Mouse (Mus musculus) kidney, postnatal 4 days (tissue): ENCODE measurements at regions not wholly inside any gene's neighbourhood (a gene's known extent, or its start where the extent isn't known, plus 50 kb on each side); places are given as distances from the start of the nearest gene placed in this dataset.

ENCODE experiments used
- DNase-seq, 2 experiments: peaks; one replicate each; pipeline ENCODE4 v3.0.0; 2021; ENCODE audit warnings: mixed read lengths in 2 of 2

DNA sequence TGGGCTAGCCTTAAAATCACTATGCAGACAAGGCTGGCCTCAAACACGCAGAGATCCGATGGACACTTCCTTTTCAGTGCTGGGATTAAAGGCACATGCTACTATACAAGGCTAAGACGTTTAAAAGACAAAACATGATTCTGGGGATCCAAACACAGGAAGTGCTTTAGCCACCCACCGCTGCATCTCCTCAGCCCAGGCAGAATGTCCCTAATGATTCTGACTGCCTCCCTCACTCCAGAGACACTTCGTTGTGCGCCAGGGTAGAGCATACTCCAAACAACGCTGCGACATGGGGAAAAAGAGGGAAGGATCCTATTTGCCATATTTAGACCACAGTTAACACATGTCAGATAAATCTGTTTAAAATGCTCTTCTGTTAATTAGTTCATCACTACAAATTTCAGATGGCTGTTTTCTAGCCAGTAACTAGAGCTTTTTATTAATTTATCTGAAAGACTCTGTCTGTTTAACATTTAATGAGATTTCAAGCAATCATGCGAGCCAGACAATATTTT, 443.5 kb downstream of the Kif2b start:
- no peak for DNase-seq

DNA sequence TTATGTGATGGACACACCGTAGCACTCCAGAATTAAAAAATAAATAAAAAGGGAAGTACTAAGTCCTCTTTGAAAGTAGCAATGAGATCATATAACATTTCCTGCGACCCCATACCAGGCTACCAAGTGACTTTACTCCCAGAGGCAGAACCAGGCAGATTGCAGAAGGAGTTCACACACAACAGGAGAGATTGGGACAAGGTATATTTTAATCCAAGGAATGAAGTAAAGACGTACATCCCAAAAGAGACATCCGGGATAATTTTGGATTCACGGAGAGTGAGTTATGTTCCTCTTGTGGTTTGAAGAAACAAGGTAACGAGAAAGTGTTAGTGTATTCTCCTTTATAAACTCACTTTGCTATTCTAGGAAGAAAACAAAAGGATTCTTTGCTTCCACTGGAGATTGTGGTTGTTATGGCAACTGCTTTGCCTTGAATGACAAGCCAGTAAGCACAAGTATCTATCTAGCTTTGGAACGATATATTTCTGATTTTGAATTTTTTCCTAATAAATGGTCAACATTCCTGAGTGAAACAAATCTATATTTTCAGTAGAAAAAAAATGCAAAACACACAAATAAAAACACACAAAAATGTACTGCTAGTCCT, 444.5 kb downstream of the Kif2b start:
- no peak for DNase-seq

DNA sequence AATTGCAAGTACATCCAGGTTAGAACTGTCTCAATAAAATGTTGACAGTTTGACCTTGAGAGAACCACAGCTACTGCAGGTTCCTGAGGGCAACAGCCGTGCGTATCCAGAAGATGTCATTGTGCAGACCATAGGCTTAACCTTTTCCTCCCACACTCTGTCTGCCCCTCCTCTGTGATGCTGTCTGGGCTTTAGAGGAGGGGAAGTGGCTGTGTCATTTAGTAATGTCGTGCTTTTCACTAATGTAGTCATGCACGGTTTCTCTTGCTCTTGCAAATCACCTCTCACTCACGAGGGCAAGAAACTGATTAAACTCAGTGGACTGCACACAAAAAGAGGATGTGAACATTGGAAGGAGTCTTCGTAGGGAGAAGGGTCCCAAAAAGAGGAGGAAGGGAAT, 443.8 kb upstream of the Tom1l1 start:
- DNase-seq, result peak; percentile 3 to 9

DNA sequence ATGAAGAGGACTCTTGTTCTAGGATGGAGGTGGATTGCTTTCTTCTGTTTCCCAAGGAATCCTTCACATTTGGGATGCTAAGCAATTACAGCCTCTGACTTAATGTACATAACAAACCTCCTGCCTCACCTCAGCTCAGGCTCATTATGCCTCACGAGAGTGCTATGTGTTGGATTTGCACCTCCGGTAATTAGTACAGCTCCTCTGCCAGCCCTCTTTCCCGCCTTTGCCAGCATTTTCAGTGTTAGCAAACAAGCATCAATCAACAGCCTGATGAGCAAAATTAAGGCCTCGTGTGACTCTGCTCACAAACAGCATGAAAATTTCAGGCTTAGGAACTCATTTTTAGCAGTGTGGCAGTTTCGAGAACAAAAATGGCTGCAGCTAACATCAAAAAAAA, 410.0 kb upstream of the Tom1l1 start:
- no peak for DNase-seq

DNA sequence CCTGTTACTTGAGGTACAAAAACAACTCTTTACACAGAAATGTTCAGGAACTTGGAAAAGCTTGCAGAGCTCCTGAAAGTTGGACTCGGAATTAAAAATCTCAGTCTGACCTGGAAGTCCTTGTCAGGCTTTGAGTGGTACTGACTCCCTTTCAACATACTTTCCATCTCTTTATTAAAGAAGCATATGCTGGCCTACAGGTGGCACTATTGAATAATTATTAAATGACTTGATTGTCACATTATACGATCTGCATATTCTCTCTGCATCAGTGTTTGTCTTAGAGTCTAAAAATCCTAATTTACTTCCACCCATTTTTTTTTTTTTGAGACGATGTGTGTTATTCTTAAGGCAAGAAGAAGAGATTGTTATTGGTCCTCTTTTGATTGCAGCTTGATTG, 409.4 kb upstream of the Tom1l1 start:
- no peak for DNase-seq

DNA sequence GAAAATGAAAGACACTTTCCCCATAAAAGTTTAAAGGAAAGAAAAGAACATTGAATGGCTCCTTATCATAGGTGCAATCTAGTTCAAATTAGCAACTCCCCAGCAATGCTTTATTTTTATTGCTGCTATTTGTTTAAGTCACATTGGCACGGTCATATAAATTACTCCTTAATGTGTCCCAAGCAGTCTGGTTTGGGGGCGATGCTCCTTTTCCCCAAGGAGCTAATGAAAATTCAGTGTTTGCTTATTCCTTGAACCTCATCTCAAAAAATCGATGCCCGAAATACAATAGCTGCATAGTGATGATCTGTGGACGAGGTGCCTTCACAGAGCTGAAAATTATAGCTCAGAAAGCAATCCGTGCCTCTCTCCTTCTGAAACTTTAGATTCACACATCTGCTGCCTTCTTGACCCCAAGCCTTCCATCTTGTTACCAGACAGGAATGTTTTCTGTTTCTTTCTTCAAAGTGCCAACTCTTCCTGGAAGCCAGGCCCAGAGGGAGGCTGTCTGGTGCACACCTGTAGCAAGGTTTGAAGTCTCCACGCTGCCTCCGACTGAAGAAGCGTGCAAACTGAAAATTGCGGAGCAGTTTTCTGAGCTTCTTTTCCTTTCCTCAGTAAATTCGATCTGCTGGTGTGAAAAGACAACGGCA, 408.0 kb upstream of the Tom1l1 start:
- DNase-seq, result no peak

DNA sequence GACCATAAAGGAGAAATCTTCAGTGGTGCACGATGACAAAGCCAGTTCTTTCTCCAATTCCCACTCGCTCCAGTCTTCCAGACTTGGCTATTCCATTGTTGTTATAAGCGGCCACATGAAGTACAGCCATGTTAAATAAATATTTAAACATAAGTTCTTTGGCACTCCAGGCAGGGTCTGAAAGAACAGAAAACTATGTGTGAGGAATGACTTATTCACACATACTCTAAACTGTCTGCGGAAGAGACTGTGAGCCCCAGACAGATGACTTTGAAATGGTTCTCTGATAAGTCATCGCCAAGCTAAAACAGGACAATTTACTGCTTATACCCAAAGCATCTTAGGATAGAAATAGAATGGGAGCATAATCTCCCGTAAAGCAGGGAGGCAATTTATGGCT, 377.2 kb upstream of the Tom1l1 start:
- DNase-seq, result no peak

DNA sequence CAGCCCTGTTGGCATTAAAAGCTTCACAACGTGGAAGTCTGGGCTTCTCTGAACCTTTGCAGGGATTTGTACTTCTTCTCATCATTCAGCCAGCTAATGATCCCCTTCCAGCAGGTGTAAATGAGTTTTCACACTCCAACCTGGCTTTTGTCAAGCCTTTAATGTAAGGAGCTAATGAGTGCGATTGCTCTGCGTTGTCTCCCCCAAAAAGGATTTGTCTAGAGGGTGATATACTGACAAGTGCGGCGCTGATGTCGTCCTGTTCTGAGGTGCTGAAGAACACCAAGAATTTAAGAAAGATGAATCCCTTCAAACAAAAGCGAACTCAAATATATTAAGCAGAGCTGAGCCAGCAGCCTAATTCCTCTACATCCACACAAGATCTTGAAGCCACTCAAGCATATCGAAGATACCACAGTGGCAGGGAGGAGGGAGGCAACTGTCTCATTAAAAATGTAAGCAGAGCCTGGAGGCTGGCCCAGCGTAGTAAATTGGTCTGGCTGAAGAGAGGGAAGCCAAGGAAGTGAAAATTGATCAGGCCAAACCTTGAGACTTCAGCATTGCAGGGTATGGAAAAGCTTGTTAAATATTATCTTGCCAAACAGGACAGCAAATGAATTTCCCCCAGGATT, 368.9 kb upstream of the Tom1l1 start:
- DNase-seq, result peak; percentile 4 to 19

DNA sequence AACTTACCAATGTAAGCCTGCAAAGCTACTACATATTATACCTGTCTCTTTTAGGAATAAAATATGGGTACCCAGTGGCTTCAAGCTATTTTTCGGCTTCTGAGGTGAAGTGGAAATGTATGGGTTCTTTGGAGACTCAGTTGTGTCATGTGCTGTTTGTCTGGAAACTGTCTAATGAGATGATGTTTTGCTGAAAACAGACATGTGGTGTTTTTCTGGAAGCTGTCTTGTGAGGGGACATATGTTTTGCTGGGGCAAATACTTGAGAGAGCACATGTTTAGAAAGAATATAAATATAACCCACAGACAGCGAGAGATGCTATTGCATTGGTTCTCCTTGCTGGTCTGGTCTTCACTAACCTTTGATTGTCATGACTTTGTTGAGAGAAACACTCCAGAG, 365.2 kb upstream of the Tom1l1 start:
- DNase-seq, result no peak

DNA sequence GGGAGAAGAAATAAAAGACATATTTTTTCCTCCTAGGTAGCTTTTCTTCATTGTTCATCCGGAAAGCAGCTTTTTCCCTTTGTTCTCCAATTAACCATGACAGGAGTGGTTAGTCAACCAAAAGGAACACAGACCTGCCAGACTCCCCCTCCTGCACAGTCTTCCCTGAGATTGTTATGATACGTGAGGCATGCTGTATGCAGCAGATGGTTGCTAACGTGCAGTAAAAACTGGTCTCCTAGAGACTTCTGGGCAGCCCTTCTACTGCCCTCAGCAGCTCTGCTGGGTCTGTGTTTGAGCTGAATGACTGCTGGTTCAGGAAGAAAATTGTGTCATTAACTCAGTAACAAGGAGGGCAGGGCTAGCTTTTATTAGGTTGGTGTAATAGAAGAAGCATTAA, 363.5 kb upstream of the Tom1l1 start:
- peak in 1 of 2 experiments; percentile 2 for DNase-seq

DNA sequence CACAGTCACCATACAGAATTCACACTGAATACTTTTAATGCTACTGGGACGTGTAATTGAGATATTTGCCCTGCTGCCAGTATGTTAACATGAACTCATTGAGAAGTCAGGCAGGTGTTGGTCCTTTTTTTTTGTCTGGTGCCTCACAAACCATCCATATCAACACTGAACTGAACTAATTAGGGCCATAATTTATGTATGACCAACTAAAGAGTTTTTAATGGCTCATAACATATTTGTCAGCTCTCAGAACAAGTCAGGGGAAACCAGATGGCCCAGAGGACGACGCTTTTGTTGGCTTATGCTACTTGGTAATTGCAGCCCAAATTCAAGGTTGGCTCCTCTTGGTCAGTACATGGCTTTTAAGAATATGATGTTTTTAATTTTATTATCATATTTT, 353.3 kb upstream of the Tom1l1 start:
- DNase-seq, result no peak
